Mouse (Mus musculus) limb, embryonic 15.5 days (tissue): ENCODE results near the gene Tango6. TPM values are rescaled to one million over a fixed set of nuclear protein-coding genes. Genes with fewer than 3 reads are reported as not detected.
"Not testable (repeated sequence)": the region's sequence is repeated elsewhere in the genome, so short reads cannot be mapped to it uniquely, and the experiment has no call there.

ENCODE experiments used
- ATAC-seq: fragments of 200-750 bp; cut with Nextera tagmentation; 2 replicates; pipeline ENCODE4 v1.8.0; 2017; ENCODE audit warnings: low read depth, moderate TSS enrichment; ENCODE audit not compliant: insufficient number of reproducible peaks, low FRiP score, low TSS enrichment
- H3K27ac ChIP-seq: fragments of 300-500 bp; sonication (generic); 2 replicates; pipeline ENCODE4 v1.5.1; 2015; ENCODE audit warnings: moderate library complexity, mild to moderate bottlenecking, inconsistent platforms
- H3K27me3 ChIP-seq: fragments of 300-500 bp; sonication (generic); 2 replicates; pipeline ENCODE4 v1.6.1; 2015; ENCODE audit warnings: inconsistent platforms
- H3K36me3 ChIP-seq: fragments of 300-500 bp; sonication (generic); 2 replicates; pipeline ENCODE4 v1.6.1; 2015; ENCODE audit warnings: inconsistent platforms
- H3K4me1 ChIP-seq: fragments of 300-500 bp; sonication (generic); 2 replicates; pipeline ENCODE4 v1.6.1; 2015; ENCODE audit warnings: inconsistent platforms
- H3K4me2 ChIP-seq: fragments of 300-500 bp; sonication (generic); 2 replicates; pipeline ENCODE4 v1.6.1; 2015; ENCODE audit warnings: mild to moderate bottlenecking, inconsistent platforms
- H3K4me3 ChIP-seq: fragments of 300-500 bp; sonication (generic); 2 replicates; pipeline ENCODE4 v1.5.1; 2015; ENCODE audit warnings: mild to moderate bottlenecking, inconsistent platforms
- H3K9ac ChIP-seq: fragments of 300-500 bp; sonication (generic); 2 replicates; pipeline ENCODE4 v1.6.1; 2015; ENCODE audit warnings: inconsistent platforms
- H3K9me3 ChIP-seq: fragments of 300-500 bp; sonication (generic); 2 replicates; pipeline ENCODE4 v1.6.1; 2016; ENCODE audit warnings: inconsistent platforms
- WGBS: fragments of 180-500 bp; shearing (Covaris S2); methylation state at CpG from one replicate; pipeline ENCODE4 v1.1.7; 2015; 5-methylcytosine and 5-hydroxymethylcytosine counted together
- polyA plus RNA-seq: library from polyadenylated mRNA; unstranded; fragments of >200 nt; fragmentation: Nextera tagmentation; extraction: Ambion mirVana; gene quantifications from 2 replicates; pipeline ENCODE4 v1.2.1, GENCODE M21; 2015

Tango6 gene
- polyA plus RNA-seq, 1 experiment from 2014 or later: 8.2 TPM

DNA sequence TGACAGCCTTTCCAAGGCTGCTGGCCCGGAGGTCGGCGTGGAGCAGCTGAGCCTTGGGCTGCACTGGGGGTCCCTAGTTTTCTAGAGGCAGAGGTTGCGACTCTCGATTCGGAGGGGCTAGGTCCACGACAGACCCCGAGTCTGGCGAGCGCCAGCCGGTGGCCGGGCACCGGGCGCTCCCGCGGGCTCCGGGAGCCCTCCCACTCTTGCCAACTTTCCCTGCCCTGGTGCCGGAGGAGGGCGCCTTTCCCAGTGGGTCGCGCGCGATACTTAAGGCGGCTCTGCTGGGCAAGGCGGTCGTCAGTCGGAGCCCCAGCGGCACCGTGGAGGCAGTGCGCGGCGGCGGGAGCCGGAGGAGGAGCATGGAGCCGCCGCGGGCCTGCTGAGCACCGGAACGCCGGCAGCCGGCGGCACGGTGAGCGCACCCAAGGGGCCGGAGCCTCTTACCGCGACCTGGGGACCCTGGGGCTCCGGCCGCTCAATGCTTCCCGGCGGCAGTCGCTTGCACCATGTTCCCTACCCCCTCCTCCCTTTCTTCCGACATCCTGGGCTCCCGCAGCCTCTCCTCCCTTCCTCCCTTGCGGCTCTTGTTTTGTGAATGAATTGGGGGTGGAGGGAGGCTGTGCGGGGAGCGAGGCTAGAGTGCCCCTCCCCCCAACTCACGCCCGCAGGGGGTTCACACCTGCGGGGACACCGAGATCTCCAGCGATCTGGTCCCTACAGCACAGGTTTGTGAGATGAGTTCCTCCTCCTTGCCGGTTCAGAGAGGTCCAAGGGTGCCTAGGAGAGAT is 187.9 kb downstream of the Tango6 start:
- H3K36me3 ChIP-seq: peaks cover 13% of the 10 kb centered on the region
- no peak overlapping the region for H3K27ac ChIP-seq
- H3K27me3 ChIP-seq: peaks cover 64% of the 10 kb centered on the region
- peak overlapping the region; percentile 47 for H3K9ac ChIP-seq
- H3K4me1 ChIP-seq: peaks cover 34% of the 10 kb centered on the region
- peak overlapping the region; percentile 100 for H3K4me2 ChIP-seq
- ATAC-seq: no peak
- no peaks in the 10 kb centered on the region for H3K9me3 ChIP-seq
- H3K4me3 ChIP-seq: peak overlapping the region; percentile 55
- under 1% methylated on average over 63 of the region's 63 CpGs for WGBS

DNA sequence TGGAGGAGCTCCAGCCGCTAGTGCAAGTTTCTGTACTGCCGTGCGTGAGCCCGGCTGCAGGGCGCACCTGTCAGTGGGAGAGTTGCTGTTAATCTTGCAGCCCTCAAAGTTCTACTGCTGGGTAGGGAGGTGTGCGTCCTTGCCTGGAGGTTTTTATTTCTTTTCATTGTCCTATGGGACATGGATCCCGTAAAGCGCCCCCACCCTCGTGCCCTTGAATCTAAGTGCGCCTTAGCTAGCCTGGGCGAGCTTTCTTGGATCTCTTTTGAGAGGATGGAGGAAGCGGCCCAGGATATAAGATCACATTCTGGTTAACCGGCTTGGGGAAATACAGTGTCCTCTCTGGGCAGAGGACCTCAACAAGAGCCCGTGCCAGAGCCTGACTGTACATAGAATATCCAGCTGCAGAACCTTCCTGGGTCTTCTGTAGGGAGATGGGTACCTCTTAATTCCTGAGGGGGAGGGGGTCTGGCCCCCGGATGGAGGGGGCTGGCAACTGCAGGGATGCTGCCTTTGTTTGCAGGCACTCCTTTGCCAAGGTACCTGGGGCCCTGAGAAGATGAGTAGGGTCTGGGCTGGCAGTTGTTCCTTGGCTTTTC is 188.6 kb downstream of the Tango6 start:
- H3K4me1 ChIP-seq: peaks cover 34% of the 10 kb centered on the region
- H3K36me3 ChIP-seq: peaks cover 15% of the 10 kb centered on the region
- H3K27ac ChIP-seq: no peak overlapping the region
- no peaks in the 10 kb centered on the region for H3K9me3 ChIP-seq
- ATAC-seq: no peak
- peaks cover 61% of the 10 kb centered on the region for H3K27me3 ChIP-seq
- H3K4me2 ChIP-seq: peak overlapping the region; percentile 100
- H3K9ac ChIP-seq: peak overlapping the region; percentile 47; the same call in 1 of the 2 replicates
- peak overlapping the region; percentile 55 for H3K4me3 ChIP-seq
- 2% methylated on average over 15 of the region's 15 CpGs for WGBS

DNA sequence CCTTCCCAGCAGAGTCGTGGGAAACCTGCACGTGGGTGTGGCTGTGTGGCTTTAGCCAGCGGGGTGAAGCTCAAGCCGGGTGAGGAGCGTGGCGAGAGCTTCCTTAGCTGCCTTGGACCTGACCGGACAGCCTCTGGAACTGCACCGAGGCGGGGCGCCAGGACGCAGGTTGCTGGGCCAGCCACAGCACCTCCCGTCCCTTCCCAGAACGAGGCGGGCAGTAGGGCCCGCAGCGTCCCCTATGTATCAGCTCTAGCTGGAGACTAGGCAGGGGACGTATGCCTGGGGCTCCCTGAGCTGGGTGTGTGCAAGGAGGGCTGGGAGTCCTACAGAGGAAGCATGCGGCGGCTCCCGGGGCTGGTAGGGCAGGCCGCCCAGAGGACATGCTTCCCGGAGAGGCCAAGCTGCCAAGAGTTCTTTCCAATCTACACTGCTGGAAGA is 189.1 kb downstream of the Tango6 start:
- Histone ChIP-seq H3K36me3 (peaks cover 20% of the 10 kb centered on the region), H3K4me3 (peak overlapping the region; percentile 55), H3K4me1 (peaks cover 34% of the 10 kb centered on the region), H3K9me3 (no peaks in the 10 kb centered on the region), H3K27ac (no peak overlapping the region), H3K27me3 (peaks cover 58% of the 10 kb centered on the region), H3K4me2 (peak overlapping the region; percentile 100), H3K9ac (0 out of 2 replicates have a peak overlapping the region, but pooled peaks have one; percentile 17)
- 0 out of 2 replicates have a peak, but pooled peaks have one; percentile 22 for ATAC-seq
- WGBS: under 1% methylated on average over 22 of the region's 22 CpGs

DNA sequence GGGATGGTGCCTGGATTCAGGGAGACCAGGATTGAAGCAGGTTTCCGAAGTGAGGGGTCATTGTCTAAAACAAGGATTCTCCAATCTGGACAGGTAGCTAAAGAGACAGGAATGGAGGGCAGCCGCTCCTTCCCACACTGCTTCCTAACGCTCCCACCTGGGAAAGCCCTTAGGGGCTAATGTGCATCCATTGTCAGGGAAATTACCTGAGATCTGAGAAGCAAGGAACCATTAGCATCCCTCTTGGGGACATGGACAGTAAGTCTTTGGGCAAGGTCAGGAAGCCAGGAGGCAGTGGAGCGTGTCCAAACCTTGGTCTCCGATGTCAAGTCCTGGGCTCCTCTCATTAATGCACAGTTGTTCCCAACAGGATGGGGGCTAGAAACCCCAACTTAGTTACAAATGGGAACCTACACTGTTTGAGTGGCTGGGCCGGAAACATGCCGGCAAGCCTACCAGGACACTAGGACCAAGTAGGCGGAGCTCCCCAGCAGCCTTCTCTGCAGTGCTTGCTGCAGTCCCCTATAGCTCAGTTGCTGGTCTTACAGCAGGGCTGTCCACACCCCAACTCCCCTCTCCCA is 189.7 kb downstream of the Tango6 start:
- 0 out of 2 replicates have a peak overlapping the region, but pooled peaks have one; percentile 17 for H3K9ac ChIP-seq
- no peaks in the 10 kb centered on the region for H3K9me3 ChIP-seq
- H3K4me1 ChIP-seq: peaks cover 34% of the 10 kb centered on the region
- H3K27ac ChIP-seq: no peak overlapping the region
- H3K36me3 ChIP-seq: peaks cover 24% of the 10 kb centered on the region
- H3K27me3 ChIP-seq: peaks cover 57% of the 10 kb centered on the region
- H3K4me2 ChIP-seq: peak overlapping the region; percentile 100
- no peak for ATAC-seq
- peak overlapping the region; percentile 55 for H3K4me3 ChIP-seq
- 13% methylated on average over 8 of the region's 8 CpGs for WGBS

DNA sequence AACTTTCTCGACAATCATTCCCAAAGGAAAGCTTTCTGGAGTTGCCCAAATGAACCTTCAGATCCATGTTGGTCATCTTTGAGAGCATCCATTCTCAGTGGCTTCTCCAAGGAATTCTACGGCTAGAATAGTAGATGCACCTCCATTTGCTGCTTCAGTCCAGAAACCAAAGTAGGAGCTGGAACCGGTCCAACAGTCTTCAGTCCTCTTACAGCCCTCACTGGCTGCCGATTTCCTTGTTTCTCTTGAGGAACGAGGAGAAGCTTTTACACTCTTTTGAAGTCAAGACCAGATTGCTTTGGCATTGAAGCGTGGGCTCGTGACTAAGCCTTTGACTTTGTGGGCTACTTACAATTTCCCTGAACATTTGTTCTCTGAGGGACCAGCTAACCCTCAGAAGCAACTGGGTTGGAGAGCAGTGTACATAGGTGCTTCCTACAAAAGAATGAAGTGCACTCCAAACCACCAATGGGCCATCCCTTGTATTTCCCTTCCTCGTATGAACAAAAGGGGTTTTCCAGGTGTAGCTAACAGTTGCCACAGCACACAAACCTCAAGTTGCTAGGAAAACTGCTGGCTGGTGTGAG is 197.3 kb downstream of the Tango6 start:
- Histone ChIP-seq H3K9me3 (no peaks in the 10 kb centered on the region), H3K4me1 (no peaks in the 10 kb centered on the region), H3K4me2 (no peak overlapping the region), H3K4me3 (no peak overlapping the region), H3K27me3 (no peaks in the 10 kb centered on the region), H3K9ac (no peak overlapping the region), H3K36me3 (peaks cover 76% of the 10 kb centered on the region), H3K27ac (no peak overlapping the region)
- no peak for ATAC-seq
- 86% methylated on average over 8 of the region's 8 CpGs for WGBS

DNA sequence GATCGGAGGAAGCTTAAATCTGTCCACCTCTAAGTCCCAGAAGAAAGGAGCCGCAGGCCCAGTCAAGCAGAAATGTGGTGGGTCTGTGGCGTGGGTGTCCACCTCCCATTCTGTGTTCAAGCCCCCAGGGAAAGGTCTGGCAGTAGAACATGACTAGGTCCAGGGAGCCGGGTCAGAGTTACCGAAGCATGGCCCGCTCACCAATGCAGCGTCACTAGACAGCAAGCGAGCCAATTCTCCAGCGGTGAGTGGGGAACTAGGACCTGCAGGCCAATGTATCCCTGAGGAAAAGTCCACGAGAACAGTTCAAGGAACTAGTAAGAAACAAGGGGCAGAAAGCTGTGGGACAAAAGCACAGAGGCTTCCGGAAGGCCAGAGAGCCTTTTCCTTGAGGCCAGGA is 201.2 kb downstream of the Tango6 start:
- not testable (repeated sequence) for H3K4me2 ChIP-seq, H3K9me3 ChIP-seq, H3K9ac ChIP-seq, H3K27me3 ChIP-seq, H3K27ac ChIP-seq, ATAC-seq, H3K4me3 ChIP-seq, H3K4me1 ChIP-seq
- H3K36me3 ChIP-seq: peaks cover 70% of the 10 kb centered on the region
- 95% methylated on average over 11 of the region's 11 CpGs for WGBS

DNA sequence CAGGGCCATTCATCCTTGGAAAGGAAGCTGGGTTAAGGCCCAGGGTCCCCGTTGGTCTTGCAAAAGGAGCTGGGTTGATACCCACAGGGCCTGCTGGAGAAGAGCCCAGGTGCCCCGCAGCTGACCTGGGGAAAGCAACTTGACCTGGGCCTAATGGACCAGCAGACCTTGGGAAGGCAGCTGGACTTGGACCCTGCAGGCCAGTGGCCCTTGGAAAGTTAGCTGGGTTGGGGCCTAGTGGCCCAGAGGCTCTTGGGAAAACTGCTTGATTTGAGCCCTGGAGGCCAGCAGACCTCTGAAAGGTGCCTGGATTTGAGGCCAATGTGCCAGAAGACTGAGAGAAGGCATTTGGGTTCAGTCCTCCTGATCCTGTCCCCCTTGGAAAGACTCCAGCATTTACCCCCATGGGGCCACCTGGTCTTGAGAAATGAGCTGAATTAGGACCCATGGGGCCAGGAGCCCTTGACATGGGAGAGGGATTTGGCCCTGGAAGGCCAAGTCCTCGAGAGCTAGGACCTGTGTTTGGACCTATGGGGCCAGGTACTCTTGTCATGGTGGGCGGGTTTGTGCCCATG is 202.0 kb downstream of the Tango6 start:
- not testable (repeated sequence) for H3K9me3 ChIP-seq, H3K27ac ChIP-seq, ATAC-seq, H3K9ac ChIP-seq, H3K4me2 ChIP-seq, H3K4me3 ChIP-seq, H3K27me3 ChIP-seq, H3K4me1 ChIP-seq
- peaks cover 62% of the 10 kb centered on the region for H3K36me3 ChIP-seq
- WGBS: 94% methylated on average over 4 of the region's 4 CpGs

DNA sequence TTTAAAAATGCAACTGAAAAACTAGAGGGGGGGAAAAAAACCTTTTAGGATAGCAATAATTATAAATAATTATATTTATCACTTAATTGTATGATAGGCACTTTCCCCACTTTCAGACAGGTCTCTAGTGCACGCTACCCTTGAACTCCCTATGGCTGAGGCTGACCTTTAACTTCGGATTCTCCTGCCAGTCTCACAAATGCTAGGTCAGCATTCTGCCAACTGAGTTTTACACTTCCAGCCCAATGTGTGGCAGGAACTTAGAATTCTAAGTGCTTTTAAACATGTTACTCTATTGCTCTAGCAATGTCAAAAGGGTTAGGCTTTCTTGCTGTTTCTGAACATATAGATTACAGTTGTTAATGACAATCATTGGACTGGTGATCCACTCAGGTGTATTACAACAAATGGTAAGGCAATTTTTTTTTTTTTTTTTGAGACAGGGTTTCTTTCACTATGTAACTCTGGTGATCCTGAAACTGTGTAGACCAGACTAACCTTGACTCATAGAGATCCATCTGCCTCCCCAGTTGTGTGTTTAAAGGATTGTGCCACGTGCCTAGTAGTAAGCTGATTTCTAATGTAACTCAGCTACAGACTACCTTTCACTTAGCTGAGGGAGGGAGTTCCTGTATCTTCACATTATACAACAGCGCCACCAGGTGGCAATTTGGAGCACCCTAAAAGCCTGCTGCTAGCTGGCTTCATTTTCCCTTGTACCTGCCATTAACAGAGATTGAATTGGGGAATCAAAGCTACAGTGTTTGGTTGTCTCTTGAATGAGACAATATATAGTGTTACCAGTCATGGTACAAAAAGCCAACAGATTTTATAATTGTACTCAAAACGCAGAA is 204.7 kb downstream of the Tango6 start:
- no peak for ATAC-seq
- H3K4me2 ChIP-seq: no peak overlapping the region
- WGBS: 46% methylated on average over 5 of the region's 5 CpGs
- H3K36me3 ChIP-seq: peaks cover 41% of the 10 kb centered on the region
- H3K4me3 ChIP-seq: no peak overlapping the region
- no peak overlapping the region for H3K27ac ChIP-seq
- no peaks in the 10 kb centered on the region for H3K9me3 ChIP-seq
- H3K9ac ChIP-seq: no peak overlapping the region
- H3K27me3 ChIP-seq: no peaks in the 10 kb centered on the region
- H3K4me1 ChIP-seq: peaks cover 7% of the 10 kb centered on the region

DNA sequence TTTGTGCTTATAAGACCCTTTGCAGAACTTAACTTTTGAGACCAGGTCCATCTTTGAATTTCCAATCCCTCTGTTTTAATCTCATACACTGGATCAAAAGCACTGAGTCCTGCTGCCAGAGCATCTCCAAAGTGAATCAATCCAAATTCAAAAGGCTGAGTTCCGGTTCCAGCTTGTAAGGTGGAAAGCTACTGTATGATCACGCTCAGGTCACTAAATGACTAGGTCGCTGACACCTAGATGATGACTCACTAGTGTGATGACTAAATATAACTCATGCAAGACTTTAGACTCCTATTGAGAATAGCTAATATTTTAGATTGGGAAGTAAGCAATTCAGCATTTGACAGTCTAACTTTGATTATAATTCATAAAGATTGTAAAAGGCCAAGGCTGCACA is 205.9 kb downstream of the Tango6 start:
- WGBS: 80% methylated on average over 3 of the region's 3 CpGs
- Histone ChIP-seq H3K9me3 (no peaks in the 10 kb centered on the region), H3K4me3 (no peak overlapping the region), H3K27ac (no peak overlapping the region), H3K9ac (no peak overlapping the region), H3K27me3 (no peaks in the 10 kb centered on the region), H3K4me1 (peaks cover 7% of the 10 kb centered on the region), H3K4me2 (no peak overlapping the region), H3K36me3 (peaks cover 30% of the 10 kb centered on the region)
- no peak for ATAC-seq

DNA sequence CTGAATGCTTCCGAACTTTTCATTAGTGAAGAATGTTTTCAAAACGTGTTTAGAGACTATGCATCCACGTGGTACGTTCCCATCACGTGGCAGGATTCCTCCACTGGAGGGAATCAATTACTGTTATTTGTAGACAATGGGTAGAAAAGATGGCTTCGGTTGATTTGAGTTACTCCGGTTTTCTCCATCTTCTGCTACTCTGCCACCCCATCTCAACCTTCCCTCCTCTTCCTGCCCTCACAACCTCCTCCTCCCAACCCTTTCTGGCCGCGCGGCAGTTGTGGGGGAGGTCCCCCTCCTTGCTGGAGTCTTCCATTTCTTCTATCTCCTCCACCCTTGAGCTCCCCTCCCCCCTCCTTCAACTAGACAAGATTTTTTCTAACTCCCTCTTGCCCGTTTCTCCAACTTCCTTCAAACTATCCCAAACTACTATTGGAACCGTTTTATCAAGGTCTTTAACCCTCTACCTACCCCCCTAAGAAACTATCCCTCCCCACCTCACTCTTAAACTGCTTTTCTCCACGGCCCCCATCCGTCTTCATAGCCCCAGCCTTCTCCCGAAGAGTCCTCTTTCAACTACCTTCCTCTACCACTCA is 209.4 kb downstream of the Tango6 start:
- H3K4me3 ChIP-seq: peak overlapping the region; percentile 95
- peaks cover 13% of the 10 kb centered on the region for H3K4me1 ChIP-seq
- peaks cover 22% of the 10 kb centered on the region for H3K36me3 ChIP-seq
- H3K4me2 ChIP-seq: peak overlapping the region; percentile 62
- under 1% methylated on average over 15 of the region's 15 CpGs for WGBS
- H3K9ac ChIP-seq: peak overlapping the region; percentile 91
- H3K27me3 ChIP-seq: no peaks in the 10 kb centered on the region
- H3K27ac ChIP-seq: peak overlapping the region; percentile 95
- no peak for ATAC-seq
- H3K9me3 ChIP-seq: no peaks in the 10 kb centered on the region
